Mouse (Mus musculus) liver, embryonic 14.5 days (tissue): ENCODE measurements around the gene Gmds. TPM values are rescaled to one million over a fixed set of nuclear protein-coding genes. Genes with fewer than 3 reads are reported as not detected.

Experiments
- ATAC-seq: fragments of 200-750 bp; cut with Nextera tagmentation; 2 replicates; pipeline ENCODE4 v1.8.0; 2017; ENCODE audit warnings: moderate number of reproducible peaks, mild to moderate bottlenecking, moderate library complexity; ENCODE audit not compliant: insufficient read depth
- DNase-seq, 3 experiments: peaks; one replicate each; pipeline ENCODE4 v3.0.0-alpha.2; 2012 to 2013; ENCODE audit warnings: low read depth in 3 of 3, low spot score in 3 of 3
- H3K27ac ChIP-seq: fragments of 300-500 bp; sonication (generic); 2 replicates; pipeline ENCODE4 v1.5.1; 2014; ENCODE audit warnings: moderate library complexity, mild to moderate bottlenecking, control low read depth, inconsistent platforms
- H3K27me3 ChIP-seq: fragments of 300-500 bp; sonication (generic); 2 replicates; pipeline ENCODE4 v1.6.1; 2014; ENCODE audit warnings: mild to moderate bottlenecking, low read length, moderate library complexity; ENCODE audit not compliant: control insufficient read depth, insufficient read depth
- H3K36me3 ChIP-seq: fragments of 300-500 bp; sonication (generic); replicated peaks from 2 replicates; pipeline ENCODE4 v1.6.1; 2014; ENCODE audit warnings: low read depth; ENCODE audit not compliant: control insufficient read depth, insufficient read depth
- H3K4me1 ChIP-seq, 2 experiments: fragments of 200-500 bp in 1 of 2; fragments of 300-500 bp in 1 of 2; sonication (generic) in 1 of 2; replicated peaks; 2 replicates each; pipeline ENCODE4 v1.6.1; 2012 to 2014; ENCODE audit warnings: antibody characterized with exemption in 1 of 2, inconsistent platforms in 1 of 2, low read length in 1 of 2; ENCODE audit not compliant: control insufficient read depth in 2 of 2, insufficient read depth in 2 of 2
- H3K4me2 ChIP-seq: fragments of 300-500 bp; sonication (generic); 2 replicates; pipeline ENCODE4 v1.6.1; 2014; ENCODE audit warnings: low read depth, mild to moderate bottlenecking, control low read depth, moderate library complexity
- H3K4me3 ChIP-seq, 2 experiments: fragments of 200-500 bp in 1 of 2; fragments of 300-500 bp in 1 of 2; sonication (generic) in 1 of 2; 2 replicates each; pipeline ENCODE4 v1.5.1; 2012 to 2014; ENCODE audit warnings: low read depth in 2 of 2, low read length in 2 of 2, mild to moderate bottlenecking in 2 of 2, control low read depth in 1 of 2, inconsistent platforms in 1 of 2, moderate library complexity in 1 of 2; ENCODE audit not compliant: insufficient read depth in 1 of 2
- H3K9ac ChIP-seq: fragments of 300-500 bp; sonication (generic); replicated peaks from 2 replicates; pipeline ENCODE4 v1.6.1; 2014; ENCODE audit warnings: mild to moderate bottlenecking, control low read depth, moderate library complexity
- H3K9me3 ChIP-seq: fragments of 300-500 bp; sonication (generic); 2 replicates; pipeline ENCODE4 v1.6.1; 2016; ENCODE audit warnings: low read length, mixed read lengths; ENCODE audit not compliant: control insufficient read depth
- CTCF ChIP-seq: IDR thresholded peaks from 2 replicates; pipeline ENCODE4 v1.5.1; 2016; ENCODE audit warnings: antibody characterized with exemption, low read depth, control low read depth
- EP300 ChIP-seq: IDR thresholded peaks from 2 replicates; pipeline ENCODE4 v1.6.1; 2016; ENCODE audit warnings: antibody characterized with exemption, low read depth
- WGBS: fragments of 180-500 bp; shearing (Covaris S2); extraction: QIAGEN DNeasy Blood & Tissue Kit; methylation state at CpG from one replicate; pipeline ENCODE4 v1.1.7; 2014; ENCODE audit not compliant: insufficient replicate concordance; 5-methylcytosine and 5-hydroxymethylcytosine counted together
- polyA plus RNA-seq, 2 experiments: library from polyadenylated mRNA; depleted of rRNA in 1 of 2; stranded (reverse) in 1 of 2; unstranded in 1 of 2; fragments of >200 nt; fragmentation: Nextera tagmentation in 1 of 2; extraction: Ambion mirVana in 1 of 2; gene quantifications; 2 replicates each; pipeline versions ENCODE4 v1.2.1 to v1.2.3; 2012 to 2014

The Gmds gene
- polyA plus RNA-seq, 2 experiments, result 3.7 to 7.4 TPM

DNA sequence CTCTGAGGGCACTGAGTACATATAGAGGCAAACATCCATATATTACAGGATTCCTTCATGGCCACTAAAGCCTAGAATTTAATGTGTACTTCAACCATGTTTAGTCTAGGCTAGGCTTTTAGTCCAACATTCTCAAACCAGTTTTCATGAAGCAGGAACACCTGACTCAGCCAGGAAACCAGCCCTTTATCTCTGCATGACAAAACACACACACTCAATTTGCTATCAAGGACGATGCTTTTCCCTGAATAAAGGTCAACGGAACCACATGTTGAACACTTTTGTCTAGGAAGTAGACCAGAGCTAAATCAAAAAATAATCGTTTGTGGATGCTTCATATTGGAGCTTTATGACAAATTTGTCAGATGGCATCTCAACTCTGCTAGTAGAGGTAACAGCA, 429.5 kb downstream of the Gmds start:
- Histone ChIP-seq H3K27ac (no peak overlapping the region), H3K4me3 (no peak overlapping the region)
- TF ChIP-seq EP300 (no peak), CTCF (no peak)

DNA sequence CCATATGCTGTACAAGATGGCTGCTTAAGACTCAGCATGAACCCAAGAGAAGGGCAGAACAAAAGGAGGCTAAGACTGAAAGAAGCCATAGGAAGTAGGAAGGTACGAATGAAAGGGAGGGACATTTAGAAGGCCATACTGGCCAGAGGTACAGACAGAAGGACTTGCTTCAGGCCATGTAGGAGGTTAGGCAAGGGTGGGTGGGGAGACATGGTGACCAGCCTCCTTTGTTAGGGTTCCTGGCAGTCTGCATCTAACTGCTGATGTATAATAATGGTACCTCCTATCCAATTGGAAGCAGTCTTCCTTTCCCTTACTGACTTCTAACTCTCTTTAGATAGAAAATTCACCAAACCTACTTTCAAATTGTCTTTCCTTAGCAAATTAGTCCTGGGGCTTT, 432.0 kb downstream of the Gmds start:
- WGBS, result 40% methylated on average over 1 of the region's 1 CpGs
- Histone ChIP-seq H3K9me3 (no peaks in the 10 kb centered on the region), H3K4me2 (no peak overlapping the region), H3K36me3 (no peaks in the 10 kb centered on the region), H3K9ac (no peak overlapping the region), H3K4me1 (no peaks in the 10 kb centered on the region), H3K27ac (no peak overlapping the region), H3K27me3 (no peaks in the 10 kb centered on the region), H3K4me3 (no peak overlapping the region)
- DNase-seq (no peak), ATAC-seq (no peak)
- no peak for TF ChIP-seq CTCF
- no peak for TF ChIP-seq EP300

More for the DNA sequence above, 429.5 kb downstream of the Gmds start:
- no peaks in the 10 kb centered on the region for H3K9me3 ChIP-seq
- H3K36me3 ChIP-seq, result no peaks in the 10 kb centered on the region
- no peaks in the 10 kb centered on the region for H3K4me1 ChIP-seq
- H3K27me3 ChIP-seq, result no peaks in the 10 kb centered on the region
- no peak for DNase-seq
- WGBS, result 43% methylated on average over 3 of the region's 3 CpGs
- H3K4me2 ChIP-seq, result no peak overlapping the region
- no peak for ATAC-seq
- no peak overlapping the region for H3K9ac ChIP-seq

DNA sequence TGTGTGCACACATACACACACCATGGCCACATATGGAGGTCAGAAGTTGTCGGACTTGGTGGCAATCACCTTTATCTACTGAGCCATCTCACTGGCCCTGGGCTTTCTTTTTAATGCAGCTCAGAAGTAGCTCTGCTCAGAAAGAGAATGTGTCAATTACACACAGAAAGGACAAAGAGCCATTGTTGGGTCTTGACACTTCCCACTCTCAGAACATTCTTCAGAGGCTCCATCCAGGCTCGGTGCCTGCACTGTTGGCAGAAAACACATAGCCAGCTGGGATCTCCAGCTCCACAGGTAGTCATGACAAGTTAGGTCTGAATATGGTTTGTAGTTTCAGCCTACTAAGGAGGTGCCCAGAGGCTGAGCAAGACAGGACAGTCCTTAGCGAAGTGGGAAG, 438.3 kb downstream of the Gmds start:
- H3K9me3 ChIP-seq, result no peaks in the 10 kb centered on the region
- H3K36me3 ChIP-seq, result no peaks in the 10 kb centered on the region
- no peak for TF ChIP-seq CTCF
- no peak for TF ChIP-seq EP300
- no peak overlapping the region for H3K4me2 ChIP-seq
- H3K4me3 ChIP-seq, result no peak overlapping the region
- H3K27ac ChIP-seq, result no peak overlapping the region
- no peaks in the 10 kb centered on the region for H3K4me1 ChIP-seq
- no peaks in the 10 kb centered on the region for H3K27me3 ChIP-seq
- ATAC-seq (no peak), DNase-seq (no peak)
- 68% methylated on average over 3 of the region's 3 CpGs for WGBS
- H3K9ac ChIP-seq, result no peak overlapping the region

DNA sequence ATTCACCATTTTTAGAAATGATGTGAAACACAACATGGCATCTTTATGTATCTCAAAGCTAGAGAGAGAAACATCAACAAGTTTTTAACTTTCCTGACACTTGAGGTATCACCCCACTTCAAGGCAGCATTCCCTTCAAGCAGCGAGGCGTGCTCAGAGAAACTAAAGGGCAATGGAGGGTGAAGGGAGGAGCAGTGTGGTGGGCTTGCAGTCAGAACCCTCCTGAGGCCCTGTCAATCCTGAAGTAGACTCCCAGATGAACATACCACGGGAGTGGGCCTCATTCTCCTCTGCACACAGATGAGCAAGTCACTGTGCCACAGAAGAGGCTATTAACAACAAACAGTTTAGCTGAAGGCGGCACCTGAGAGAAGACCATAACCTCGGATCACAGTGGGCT, 439.1 kb downstream of the Gmds start:
- no peak for ATAC-seq
- no peaks in the 10 kb centered on the region for H3K9me3 ChIP-seq
- H3K36me3 ChIP-seq, result no peaks in the 10 kb centered on the region
- H3K27me3 ChIP-seq, result no peaks in the 10 kb centered on the region
- no peak overlapping the region for H3K4me2 ChIP-seq
- H3K9ac ChIP-seq, result no peak overlapping the region
- no peak for DNase-seq
- no peak overlapping the region for H3K4me3 ChIP-seq
- H3K27ac ChIP-seq, result no peak overlapping the region
- no peaks in the 10 kb centered on the region for H3K4me1 ChIP-seq
- 65% methylated on average over 5 of the region's 5 CpGs for WGBS
- TF ChIP-seq EP300 (no peak), CTCF (no peak)

GRCm38 (mm10) chr13:31897493-31897892, 441.0 kb downstream of the Gmds start:
- Histone ChIP-seq H3K27ac (no peak overlapping the region), H3K4me2 (no peak overlapping the region)
- WGBS, result 69% methylated on average over 4 of the region's 4 CpGs

GRCm38 (mm10) chr13:31894511-31894910, 444.0 kb downstream of the Gmds start:
- Histone ChIP-seq H3K27ac (no peak overlapping the region), H3K4me2 (no peak overlapping the region), H3K9ac (no peak overlapping the region), H3K36me3 (no peaks in the 10 kb centered on the region), H3K4me1 (no peaks in the 10 kb centered on the region), H3K9me3 (no peaks in the 10 kb centered on the region), H3K4me3 (no peak overlapping the region), H3K27me3 (no peaks in the 10 kb centered on the region)
- TF ChIP-seq EP300, result no peak
- TF ChIP-seq CTCF, result no peak
- WGBS, result 65% methylated on average over 3 of the region's 3 CpGs
- ATAC-seq (no peak), DNase-seq (no peak)

More at GRCm38 (mm10) chr13:31897493-31897892, 441.0 kb downstream of the Gmds start:
- Histone ChIP-seq H3K36me3 (no peaks in the 10 kb centered on the region), H3K9ac (no peak overlapping the region), H3K4me1 (no peaks in the 10 kb centered on the region), H3K4me3 (no peak overlapping the region), H3K9me3 (no peaks in the 10 kb centered on the region), H3K27me3 (no peaks in the 10 kb centered on the region)
- no peak for TF ChIP-seq CTCF
- DNase-seq, result no peak
- ATAC-seq, result no peak
